Mouse (Mus musculus) layer of hippocampus, postnatal 36 days (tissue): ENCODE data around the gene Brd9. TPM values are rescaled to one million over a fixed set of nuclear protein-coding genes. Genes with fewer than 3 reads are reported as not detected.

Source experiments
- DNase-seq, 2 experiments: peaks; one replicate each; pipeline ENCODE4 v3.0.0; 2022
- total RNA-seq, 2 experiments: library from RNA; stranded (reverse); gene quantifications; 2 replicates each; pipeline ENCODE4 v1.2.3; 2021

Brd9 gene
- total RNA-seq: 100 to 1,000 TPM; 103 to 118 TPM

- DNase-seq: peak; percentile 90
These were observed at the start of gene Brd9, which contains the start of gene Trip13 for GRCm38 (mm10) chr13:73937321-73938176. TSS of gene Brd9 (plus strand) at chr13:73937811. TSS of gene Trip13 (minus strand) at chr13:73937784.

GRCm38 (mm10) chr13:73892493-73893178 is 45.0 kb upstream of the Brd9 start:
- no peak for DNase-seq

GRCm38 (mm10) chr13:73897561-73897960 is 40.0 kb upstream of the Brd9 start:
- no peak for DNase-seq

- no peak for DNase-seq
These were observed 30.5 kb upstream of the Brd9 start for GRCm38 (mm10) chr13:73907136-73907535.

- peak in 1 of 2 experiments; percentile 26 for DNase-seq
These were observed 29.8 kb upstream of the Brd9 start for GRCm38 (mm10) chr13:73907683-73908412.

GRCm38 (mm10) chr13:73913066-73913465 is 24.5 kb upstream of the Brd9 start:
- no peak for DNase-seq

- DNase-seq: no peak
These were observed 5.4 kb upstream of the Brd9 start for GRCm38 (mm10) chr13:73932201-73932600.

GRCm38 (mm10) chr13:73936938-73937320 is 682 bp upstream of the Brd9 start:
- no peak for DNase-seq

- no peak for DNase-seq
These were observed 558 bp downstream of the Brd9 start for GRCm38 (mm10) chr13:73938177-73938560.

GRCm38 (mm10) chr13:73939101-73939500 is 1.5 kb downstream of the Brd9 start:
- no peak for DNase-seq

GRCm38 (mm10) chr13:73944606-73945005 is 7.0 kb downstream of the Brd9 start:
- DNase-seq: no peak

GRCm38 (mm10) chr13:73953551-73954130 is 16.0 kb downstream of the Brd9 start:
- DNase-seq: no peak

- no peak for DNase-seq
These were observed 17.1 kb downstream of the Brd9 start for GRCm38 (mm10) chr13:73954666-73955065.

GRCm38 (mm10) chr13:73955531-73955930 is 17.9 kb downstream of the Brd9 start:
- DNase-seq: no peak

- no peak for DNase-seq
These were observed 22.6 kb downstream of the Brd9 start for GRCm38 (mm10) chr13:73960117-73960652.

- no peak for DNase-seq
These were observed 23.6 kb downstream of the Brd9 start for GRCm38 (mm10) chr13:73961177-73961576.

GRCm38 (mm10) chr13:73963551-73963950 is 25.9 kb downstream of the Brd9 start, which contains the start of gene Zdhhc11:
TSS of gene Zdhhc11 (plus strand) at chr13:73963851.
- DNase-seq: no peak

- peak; percentile 42 to 51 for DNase-seq
These were observed 33.2 kb downstream of the Brd9 start for GRCm38 (mm10) chr13:73970545-73971448.

- DNase-seq: no peak
These were observed 36.9 kb downstream of the Brd9 start for GRCm38 (mm10) chr13:73974523-73974922.

- no peak for DNase-seq
These were observed 39.3 kb downstream of the Brd9 start for GRCm38 (mm10) chr13:73976935-73977334.

GRCm38 (mm10) chr13:73990325-73990724 is 52.7 kb downstream of the Brd9 start:
- no peak for DNase-seq
